Mouse (Mus musculus): ENCODE results near the gene Apol7e.

GRCm38 (mm10) chr15:77763702-77764101 lies 65.0 kb downstream of the Apol7e start:
- TF ChIP-seq CTCF (IDR thresholded peaks at IDR 0.05; ENCODE audit: borderline replicate concordance, insufficient read depth, low read length) (no peak), POLR2A (IDR thresholded peaks at IDR 0.05; ENCODE audit: low read depth, low read length) (no peak)
